Mouse (Mus musculus): ENCODE measurements around the gene Slc23a4.

DNA sequence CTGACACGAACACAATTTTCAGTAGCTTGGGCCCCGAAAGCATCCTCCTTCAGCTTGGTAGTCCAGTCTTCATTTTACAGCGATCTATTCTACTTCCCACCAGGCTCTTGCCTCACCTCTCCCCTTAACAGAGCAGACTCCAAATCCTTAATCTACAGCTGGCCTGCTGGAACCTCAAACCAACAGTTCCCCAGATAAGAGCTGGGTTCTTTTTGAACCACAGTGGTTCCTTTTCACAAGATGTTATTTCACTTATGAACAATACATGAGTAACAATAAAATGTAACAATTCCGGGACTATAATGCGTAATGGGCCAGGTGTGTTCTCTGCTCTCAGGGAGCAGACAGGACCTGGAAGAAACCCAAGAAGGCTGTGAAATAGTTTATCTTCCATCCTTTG is 28.4 kb upstream of the Slc23a4 start:
- TF ChIP-seq MXI1 (IDR thresholded peaks at IDR 0.05; ENCODE audit: low read depth, low read length), result no peak
- no peak for TF ChIP-seq MAX (IDR thresholded peaks at IDR 0.05; ENCODE audit: low read length)
- no peak for TF ChIP-seq SMC3 (IDR thresholded peaks at IDR 0.05; ENCODE audit: low read depth, low read length)
- TF ChIP-seq E2F4 (IDR thresholded peaks at IDR 0.05; ENCODE audit: borderline replicate concordance, low read depth, low read length), result no peak
- TF ChIP-seq TAL1 (IDR thresholded peaks at IDR 0.05; ENCODE audit: low read length), result no peak
